Mouse (Mus musculus): ENCODE measurements at regions not wholly inside any gene's neighbourhood (a gene's known extent, or its start where the extent isn't known, plus 50 kb on each side); places are given as distances from the start of the nearest gene placed in this dataset.

DNA sequence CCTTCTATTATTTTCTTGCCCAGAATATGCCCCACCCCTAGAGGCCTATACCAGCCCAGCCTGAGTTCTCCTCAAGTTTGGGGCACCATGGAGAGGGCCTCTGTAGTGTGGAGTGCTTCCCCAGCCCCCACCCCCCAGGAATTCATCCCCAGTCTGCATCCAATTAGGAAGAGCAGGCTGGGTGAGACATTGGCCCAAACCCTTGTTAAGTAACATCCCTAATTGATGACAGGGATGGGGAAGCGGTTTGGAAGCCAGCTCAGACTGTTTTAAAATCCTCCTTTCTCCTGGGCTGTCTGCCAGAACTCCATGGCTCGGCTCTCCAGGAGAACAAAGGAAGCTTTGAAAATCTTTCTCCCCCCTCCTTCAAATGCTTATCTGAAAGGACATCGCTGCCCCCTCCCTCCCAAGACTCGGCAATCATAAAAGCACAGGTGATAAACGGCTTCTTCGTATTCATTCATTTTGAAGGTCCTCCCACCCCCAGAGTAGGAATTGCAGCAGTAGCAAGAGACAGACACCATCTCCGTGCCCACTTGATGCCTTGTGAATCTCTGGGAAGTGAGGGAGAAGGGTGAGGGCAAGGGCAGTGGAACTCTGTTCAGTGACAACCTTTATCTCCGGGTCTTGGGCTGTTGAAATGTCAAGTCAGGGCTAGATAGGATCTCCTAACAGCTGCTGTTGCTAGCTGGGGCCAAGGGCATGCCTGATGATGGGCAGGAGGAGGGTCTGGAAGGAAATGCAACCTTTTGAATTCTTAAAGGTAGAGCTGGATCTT, 280.3 kb upstream of the 4931429L15Rik start:
- DNase-seq = no peak
- H3K4me1 ChIP-seq (ENCODE audit: control insufficient read depth, insufficient read depth, low read length) = no peaks in the 10 kb centered on the region
- H3K27me3 ChIP-seq (ENCODE audit: control insufficient read depth, insufficient read depth, low read length) = no peaks in the 10 kb centered on the region
- H3K4me3 ChIP-seq = no peak overlapping the region
- WGBS = 15% methylated on average over 8 of the region's 8 CpGs
- no peak overlapping the region for H3K9ac ChIP-seq (ENCODE audit: low read depth, low read length)
- TF ChIP-seq POLR2A (IDR thresholded peaks at IDR 0.05; ENCODE audit: insufficient read depth, low read depth, low read length) (no peak), EP300 (IDR thresholded peaks at IDR 0.05; ENCODE audit: insufficient read depth, low read depth, low read length) (no peak), CTCF (IDR thresholded peaks at IDR 0.05) (no peak)
- no peak overlapping the region for H3K27ac ChIP-seq
- no peaks in the 10 kb centered on the region for H3K36me3 ChIP-seq (ENCODE audit: control insufficient read depth, insufficient read depth, low read length)
- no peaks in the 10 kb centered on the region for H3K79me2 ChIP-seq (replicated peaks; ENCODE audit: control insufficient read depth, insufficient read depth, low read length)
- intact Hi-C loops (cut with DNase I) = no loop called here

DNA sequence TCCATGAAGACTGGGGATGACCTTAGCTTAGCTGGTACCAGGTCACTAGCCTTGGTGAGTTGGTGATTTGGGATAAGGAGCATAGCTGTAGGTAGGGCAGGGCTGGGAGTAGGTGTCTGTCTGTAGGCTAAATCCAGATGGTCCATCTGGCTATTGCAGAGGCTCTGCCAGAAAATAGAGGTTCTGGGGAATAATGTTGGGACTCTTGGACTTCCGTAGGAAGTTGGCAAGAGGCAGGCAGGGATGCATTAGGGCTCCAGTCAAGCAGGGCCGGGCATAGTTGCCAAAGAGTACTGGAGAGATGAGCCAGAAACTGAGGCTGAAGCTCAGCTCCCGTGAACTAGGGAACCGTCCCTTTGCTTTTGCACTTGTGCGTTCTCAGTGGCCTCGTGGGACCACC, 278.7 kb upstream of the 4931429L15Rik start:
- TF ChIP-seq POLR2A (IDR thresholded peaks at IDR 0.05; ENCODE audit: insufficient read depth, low read depth, low read length) (no peak), CTCF (IDR thresholded peaks at IDR 0.05) (no peak), EP300 (IDR thresholded peaks at IDR 0.05; ENCODE audit: insufficient read depth, low read depth, low read length) (no peak)
- no peak for DNase-seq
- Histone ChIP-seq H3K36me3 (ENCODE audit: control insufficient read depth, insufficient read depth, low read length) (no peaks in the 10 kb centered on the region), H3K4me1 (ENCODE audit: control insufficient read depth, insufficient read depth, low read length) (no peaks in the 10 kb centered on the region), H3K4me3 (no peak overlapping the region), H3K27me3 (ENCODE audit: control insufficient read depth, insufficient read depth, low read length) (no peaks in the 10 kb centered on the region), H3K79me2 (replicated peaks; ENCODE audit: control insufficient read depth, insufficient read depth, low read length) (no peaks in the 10 kb centered on the region), H3K9ac (ENCODE audit: low read depth, low read length) (no peak overlapping the region), H3K27ac (no peak overlapping the region)
- intact Hi-C loops (cut with DNase I) = no loop called here
- WGBS = 85% methylated on average over 6 of the region's 6 CpGs

DNA sequence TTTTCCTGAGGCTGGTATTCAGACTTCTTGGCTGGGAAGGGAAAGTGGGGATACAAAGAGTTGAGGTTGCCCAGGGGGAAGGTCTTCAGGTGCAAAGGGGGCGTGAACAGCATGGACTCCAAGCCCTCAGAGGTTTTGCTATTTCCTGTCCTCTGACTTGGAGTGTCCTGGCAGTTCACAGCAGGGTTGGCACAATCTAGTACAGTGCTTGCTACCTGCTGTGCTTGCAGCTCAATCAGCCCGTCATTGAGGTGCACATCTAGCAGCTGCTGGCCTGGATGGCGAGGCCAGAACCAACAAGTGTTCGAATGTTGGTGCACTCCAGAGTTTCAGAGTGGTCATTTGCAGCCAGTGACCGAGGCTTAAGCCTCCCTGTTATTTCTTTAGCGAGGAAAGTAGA, 273.7 kb upstream of the 4931429L15Rik start:
- Histone ChIP-seq H3K79me2 (replicated peaks; ENCODE audit: control insufficient read depth, insufficient read depth, low read length) (no peaks in the 10 kb centered on the region), H3K4me1 (ENCODE audit: control insufficient read depth, insufficient read depth, low read length) (no peaks in the 10 kb centered on the region), H3K36me3 (ENCODE audit: control insufficient read depth, insufficient read depth, low read length) (no peaks in the 10 kb centered on the region), H3K4me3 (no peak overlapping the region), H3K27me3 (ENCODE audit: control insufficient read depth, insufficient read depth, low read length) (no peaks in the 10 kb centered on the region), H3K9ac (ENCODE audit: low read depth, low read length) (no peak overlapping the region), H3K27ac (no peak overlapping the region)
- WGBS = 63% methylated on average over 6 of the region's 6 CpGs
- intact Hi-C loops (cut with DNase I) = no loop called here
- DNase-seq = no peak
- TF ChIP-seq POLR2A (IDR thresholded peaks at IDR 0.05; ENCODE audit: insufficient read depth, low read depth, low read length) = no peak
- TF ChIP-seq EP300 (IDR thresholded peaks at IDR 0.05; ENCODE audit: insufficient read depth, low read depth, low read length) = no peak
- no peak for TF ChIP-seq CTCF (IDR thresholded peaks at IDR 0.05)

DNA sequence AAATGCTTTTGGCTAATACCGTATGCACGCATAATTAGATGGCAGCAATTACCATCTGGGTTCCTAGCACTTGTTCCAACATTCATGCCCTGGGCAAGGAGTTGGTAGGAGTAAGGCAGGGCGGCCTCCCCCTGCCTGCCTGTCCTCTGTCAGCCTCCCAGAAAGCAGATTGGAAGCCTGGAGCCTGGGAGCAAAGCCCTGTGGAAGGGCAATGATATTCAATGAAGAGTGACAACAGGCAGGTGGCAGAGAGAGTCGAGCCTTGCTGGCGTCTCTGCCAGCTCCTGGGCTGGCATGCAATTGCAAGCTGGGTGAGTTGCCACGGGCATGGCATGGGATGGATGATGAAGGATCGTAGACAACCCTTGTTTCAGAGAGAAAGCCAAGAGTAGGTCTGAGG, 273.1 kb upstream of the 4931429L15Rik start:
- Histone ChIP-seq H3K4me1 (ENCODE audit: control insufficient read depth, insufficient read depth, low read length) (no peaks in the 10 kb centered on the region), H3K27me3 (ENCODE audit: control insufficient read depth, insufficient read depth, low read length) (no peaks in the 10 kb centered on the region), H3K9ac (ENCODE audit: low read depth, low read length) (no peak overlapping the region), H3K27ac (no peak overlapping the region), H3K36me3 (ENCODE audit: control insufficient read depth, insufficient read depth, low read length) (no peaks in the 10 kb centered on the region), H3K79me2 (replicated peaks; ENCODE audit: control insufficient read depth, insufficient read depth, low read length) (no peaks in the 10 kb centered on the region), H3K4me3 (no peak overlapping the region)
- no peak for DNase-seq
- no peak for TF ChIP-seq EP300 (IDR thresholded peaks at IDR 0.05; ENCODE audit: insufficient read depth, low read depth, low read length)
- TF ChIP-seq CTCF (IDR thresholded peaks at IDR 0.05) = no peak
- TF ChIP-seq POLR2A (IDR thresholded peaks at IDR 0.05; ENCODE audit: insufficient read depth, low read depth, low read length) = no peak
- intact Hi-C loops (cut with DNase I) = no loop called here
- 81% methylated on average over 7 of the region's 7 CpGs for WGBS

DNA sequence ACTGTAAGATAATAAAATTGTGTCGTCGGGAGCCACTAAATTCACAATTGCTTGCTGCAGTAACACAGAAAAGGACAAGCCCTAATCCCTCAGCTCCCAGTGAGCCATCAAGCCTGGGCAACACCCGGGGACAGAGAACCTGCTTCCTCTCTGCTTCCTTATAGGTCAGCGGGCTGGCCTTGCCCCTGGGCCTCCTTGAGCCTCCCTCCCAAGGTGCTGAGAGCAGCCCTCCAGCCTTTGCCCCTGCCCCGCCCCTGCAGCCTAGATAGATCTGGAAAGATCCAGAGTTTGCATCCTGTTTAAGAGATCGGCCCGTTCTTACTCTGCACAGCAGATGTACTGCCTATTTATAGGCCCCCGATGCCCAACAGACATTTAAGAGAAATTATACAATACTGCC, 267.0 kb upstream of the 4931429L15Rik start:
- no peak for DNase-seq
- Histone ChIP-seq H3K27me3 (ENCODE audit: control insufficient read depth, insufficient read depth, low read length) (no peaks in the 10 kb centered on the region), H3K9ac (ENCODE audit: low read depth, low read length) (no peak overlapping the region), H3K4me1 (ENCODE audit: control insufficient read depth, insufficient read depth, low read length) (no peaks in the 10 kb centered on the region), H3K4me3 (no peak overlapping the region), H3K36me3 (ENCODE audit: control insufficient read depth, insufficient read depth, low read length) (no peaks in the 10 kb centered on the region), H3K27ac (no peak overlapping the region), H3K79me2 (replicated peaks; ENCODE audit: control insufficient read depth, insufficient read depth, low read length) (no peaks in the 10 kb centered on the region)
- intact Hi-C loops (cut with DNase I) = no loop called here
- WGBS = 67% methylated on average over 8 of the region's 8 CpGs
- TF ChIP-seq POLR2A (IDR thresholded peaks at IDR 0.05; ENCODE audit: insufficient read depth, low read depth, low read length) (no peak), CTCF (IDR thresholded peaks at IDR 0.05) (no peak), EP300 (IDR thresholded peaks at IDR 0.05; ENCODE audit: insufficient read depth, low read depth, low read length) (no peak)

DNA sequence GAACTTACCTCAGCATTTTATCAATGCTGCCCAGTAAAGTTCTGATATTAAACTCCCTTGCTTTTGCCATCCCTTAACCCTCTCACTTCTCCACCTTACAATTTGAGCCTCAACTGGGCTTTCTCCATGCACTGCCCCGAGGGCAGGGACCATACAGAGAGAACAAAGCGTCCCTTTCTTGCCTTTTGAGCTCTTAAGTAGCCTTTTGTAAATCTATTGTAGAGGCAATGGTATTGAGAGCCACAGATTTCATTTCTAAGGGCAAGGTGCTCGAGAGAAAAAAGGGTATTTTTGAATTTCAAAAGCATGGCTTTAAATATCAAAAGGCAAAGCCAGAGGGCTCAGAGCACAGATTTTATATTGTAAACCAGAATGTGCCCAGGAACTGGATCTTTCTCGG, 262.1 kb upstream of the 4931429L15Rik start:
- no peak for TF ChIP-seq POLR2A (IDR thresholded peaks at IDR 0.05; ENCODE audit: insufficient read depth, low read depth, low read length)
- no peak for TF ChIP-seq EP300 (IDR thresholded peaks at IDR 0.05; ENCODE audit: insufficient read depth, low read depth, low read length)
- TF ChIP-seq CTCF (IDR thresholded peaks at IDR 0.05) = no peak
- intact Hi-C loops (cut with DNase I) = no loop called here
- H3K9ac ChIP-seq (ENCODE audit: low read depth, low read length) = no peak overlapping the region
- no peaks in the 10 kb centered on the region for H3K36me3 ChIP-seq (ENCODE audit: control insufficient read depth, insufficient read depth, low read length)
- no peak overlapping the region for H3K27ac ChIP-seq
- no peaks in the 10 kb centered on the region for H3K27me3 ChIP-seq (ENCODE audit: control insufficient read depth, insufficient read depth, low read length)
- no peaks in the 10 kb centered on the region for H3K4me1 ChIP-seq (ENCODE audit: control insufficient read depth, insufficient read depth, low read length)
- no peak for DNase-seq
- WGBS = 35% methylated on average over 4 of the region's 4 CpGs
- no peak overlapping the region for H3K4me3 ChIP-seq
- no peaks in the 10 kb centered on the region for H3K79me2 ChIP-seq (replicated peaks; ENCODE audit: control insufficient read depth, insufficient read depth, low read length)
